Mouse (Mus musculus): ENCODE results near the gene Acacb. TPM values are rescaled to one million over a fixed set of nuclear protein-coding genes. Genes with fewer than 3 reads are reported as not detected.

Gene Acacb
- total RNA-seq, 2 experiments from 2014 or later, result 154 to 158 TPM

- peak; percentile 71 for DNase-seq (ENCODE audit: low spot score)
Measured at GRCm38 (mm10) chr5:114134091-114134534, 12.2 kb upstream of the Acacb start.

GRCm38 (mm10) chr5:114135516-114135915 lies 10.8 kb upstream of the Acacb start:
- no peak for DNase-seq (ENCODE audit: low spot score)

- DNase-seq (ENCODE audit: low spot score), result no peak
Measured at GRCm38 (mm10) chr5:114137481-114138276, 8.7 kb upstream of the Acacb start.

GRCm38 (mm10) chr5:114138277-114139164 lies 7.8 kb upstream of the Acacb start:
- no peak for DNase-seq (ENCODE audit: low spot score)

- DNase-seq (ENCODE audit: low spot score), result peak; percentile 61
Measured at GRCm38 (mm10) chr5:114139175-114139574, 7.2 kb upstream of the Acacb start.

GRCm38 (mm10) chr5:114147043-114147972 lies 973 bp downstream of the Acacb start:
- peak; percentile 39 for DNase-seq (ENCODE audit: low spot score)

- DNase-seq (ENCODE audit: low spot score), result no peak
Measured at GRCm38 (mm10) chr5:114152359-114153092, 6.2 kb downstream of the Acacb start.

- DNase-seq (ENCODE audit: low spot score), result no peak
Measured at GRCm38 (mm10) chr5:114153490-114153889, 7.2 kb downstream of the Acacb start.

GRCm38 (mm10) chr5:114154765-114155164 lies 8.4 kb downstream of the Acacb start:
- DNase-seq (ENCODE audit: low spot score), result no peak

GRCm38 (mm10) chr5:114155168-114155933 lies 9.0 kb downstream of the Acacb start:
- peak; percentile 79 for DNase-seq (ENCODE audit: low spot score)

GRCm38 (mm10) chr5:114157236-114157635 lies 10.9 kb downstream of the Acacb start:
- no peak for DNase-seq (ENCODE audit: low spot score)

GRCm38 (mm10) chr5:114161424-114161823 lies 15.1 kb downstream of the Acacb start:
- no peak for DNase-seq (ENCODE audit: low spot score)

GRCm38 (mm10) chr5:114162106-114162815 lies 15.9 kb downstream of the Acacb start:
- no peak for DNase-seq (ENCODE audit: low spot score)

GRCm38 (mm10) chr5:114163117-114163696 lies 16.9 kb downstream of the Acacb start:
- DNase-seq (ENCODE audit: low spot score), result peak; percentile 31

GRCm38 (mm10) chr5:114170345-114170744 lies 24.0 kb downstream of the Acacb start:
- DNase-seq (ENCODE audit: low spot score), result no peak

GRCm38 (mm10) chr5:114172936-114173335 lies 26.6 kb downstream of the Acacb start:
- DNase-seq (ENCODE audit: low spot score), result no peak

GRCm38 (mm10) chr5:114173458-114173857 lies 27.1 kb downstream of the Acacb start:
- no peak for DNase-seq (ENCODE audit: low spot score)

- no peak for DNase-seq (ENCODE audit: low spot score)
Measured at GRCm38 (mm10) chr5:114173877-114174581, 27.7 kb downstream of the Acacb start.
